ENCODE assay signal across 26 mouse cellular contexts in the genomic region with DNA sequence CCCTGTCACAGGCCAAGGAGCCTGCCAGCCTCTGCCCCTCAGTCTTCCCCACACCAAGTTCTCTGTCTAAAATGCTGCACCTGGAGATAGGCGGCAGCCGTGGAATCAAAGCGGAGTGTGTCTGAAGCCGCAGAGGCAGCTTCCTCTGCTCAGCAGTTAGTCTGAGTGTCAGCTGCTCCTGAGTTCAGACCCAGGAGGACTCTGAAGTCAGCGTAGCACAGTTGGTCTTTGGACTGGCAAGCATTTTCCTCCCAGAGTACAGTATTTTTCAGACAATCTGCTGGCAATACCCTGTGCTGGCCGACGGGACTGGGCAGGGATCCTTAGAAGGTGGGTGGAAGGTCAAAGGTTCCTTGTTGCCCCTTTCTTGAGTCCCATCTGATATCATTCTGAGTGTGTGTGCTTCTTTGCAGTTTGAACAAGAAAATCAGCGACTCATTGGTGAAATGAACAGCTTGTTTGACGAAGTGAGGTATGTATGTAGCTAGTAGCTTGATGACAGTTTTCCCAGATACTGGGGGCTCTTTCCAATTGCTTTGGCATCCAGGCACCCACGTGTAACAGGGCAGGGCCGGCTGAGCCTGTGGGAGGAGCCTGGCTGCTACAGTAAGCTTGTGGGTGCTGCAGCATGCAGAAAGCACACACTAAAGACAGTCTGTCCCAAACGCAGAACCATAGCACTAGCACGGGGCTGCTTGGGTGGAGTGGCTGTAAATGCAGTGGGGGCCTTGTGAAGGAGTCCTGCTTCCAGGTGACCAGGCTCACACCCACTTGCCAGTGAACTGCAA. TPM values are rescaled to one million over a fixed set of nuclear protein-coding genes. Genes with fewer than 3 reads are reported as not detected.
A peak's percentile ranks its signal among the peaks of the same experiment; 100 is the strongest.
DNase-seq lines count a peak whose midpoint lies in the region; ATAC-seq and TF ChIP-seq lines count a peak whose summit lies in the region.
"Had no signal": no experiment of that assay in that cellular context is flagged by ENCODE, and none has a peak within 500 bp of the region (broad histone marks: within the 10 kb centered on the region; RNA-seq: fewer than 3 reads in every experiment).

No protein-coding gene starts in this region.

- H3K4me1 ChIP-seq in kidney, embryonic 15.5 days: no peaks in the 10 kb centered on the region
- no peaks in the 10 kb centered on the region for H3K4me1 ChIP-seq in intestine, embryonic 16.5 days (ENCODE audit: control insufficient read depth, insufficient read depth, low read length)
- H3K4me1 ChIP-seq in lung, postnatal 0 days (ENCODE audit: insufficient read depth, low read depth, low read length): no peaks in the 10 kb centered on the region
- H3K4me1 ChIP-seq: embryonic facial prominence, embryonic 12.5 days; megakaryocyte, embryonic 14.5 days; stomach, embryonic 15.5 days had no signal

- no peak overlapping the region for H3K9ac ChIP-seq in kidney, embryonic 15.5 days
- no peak overlapping the region for H3K9ac ChIP-seq in intestine, embryonic 16.5 days (ENCODE audit: low read depth, low read length)
- H3K9ac ChIP-seq in lung, postnatal 0 days (replicated peaks; ENCODE audit: low read depth): no peak overlapping the region
- H3K9ac ChIP-seq: embryonic facial prominence, embryonic 12.5 days; heart, embryonic 15.5 days; stomach, embryonic 15.5 days had no signal

- no peak for ATAC-seq in kidney, embryonic 15.5 days (replicated peaks; ENCODE audit: low FRiP score)
- peak; percentile 53; the same call in 1 of the 2 replicates for ATAC-seq in intestine, embryonic 16.5 days
- ATAC-seq in lung, postnatal 0 days: no peak
- ATAC-seq: hindbrain, postnatal 0 days; midbrain, embryonic 16.5 days had no signal

- 82% methylated on average over 13 of the region's 13 CpGs for WGBS in kidney, embryonic 15.5 days
- WGBS in intestine, embryonic 16.5 days: 80% methylated on average over 13 of the region's 13 CpGs
- WGBS in lung, postnatal 0 days: 80% methylated on average over 13 of the region's 13 CpGs

- TF ChIP-seq EP300 in lung, postnatal 0 days (IDR thresholded peaks at IDR 0.05): no peak

- no peak overlapping the region for H3K4me2 ChIP-seq in kidney, embryonic 15.5 days
- no peak overlapping the region for H3K4me2 ChIP-seq in intestine, embryonic 16.5 days (ENCODE audit: low read depth, low read length)
- H3K4me2 ChIP-seq in lung, postnatal 0 days (replicated peaks; ENCODE audit: low read depth, low read length): no peak overlapping the region
- H3K4me2 ChIP-seq: embryonic facial prominence, embryonic 12.5 days; heart, embryonic 15.5 days; stomach, embryonic 15.5 days had no signal

- no peaks in the 10 kb centered on the region for H3K27me3 ChIP-seq in kidney, embryonic 15.5 days
- no peaks in the 10 kb centered on the region for H3K27me3 ChIP-seq in intestine, embryonic 16.5 days (replicated peaks; ENCODE audit: control insufficient read depth, insufficient read depth, low read length)
- H3K27me3 ChIP-seq in lung, postnatal 0 days (replicated peaks; ENCODE audit: insufficient read depth, low read length): no peaks in the 10 kb centered on the region
- H3K27me3 ChIP-seq: embryonic facial prominence, embryonic 12.5 days; heart, embryonic 15.5 days; megakaryocyte, embryonic 14.5 days; stomach, embryonic 15.5 days had no signal

- H3K9me3 ChIP-seq in kidney, embryonic 15.5 days (replicated peaks): no peaks in the 10 kb centered on the region
- H3K9me3 ChIP-seq in intestine, embryonic 16.5 days (ENCODE audit: control insufficient read depth, low read length): no peaks in the 10 kb centered on the region
- no peaks in the 10 kb centered on the region for H3K9me3 ChIP-seq in lung, postnatal 0 days (ENCODE audit: low read length)
- H3K9me3 ChIP-seq: embryonic facial prominence, embryonic 12.5 days; heart, embryonic 15.5 days; megakaryocyte, embryonic 14.5 days; stomach, embryonic 15.5 days had no signal

- H3K27ac ChIP-seq in kidney, embryonic 15.5 days: no peak overlapping the region
- H3K27ac ChIP-seq in intestine, embryonic 16.5 days (ENCODE audit: low read length): no peak overlapping the region
- H3K27ac ChIP-seq in lung, postnatal 0 days (ENCODE audit: low read length): no peak overlapping the region
- H3K27ac ChIP-seq: embryonic facial prominence, embryonic 12.5 days; heart, adult 2 months; heart, embryonic 15.5 days; hindbrain, postnatal 0 days; stomach, embryonic 15.5 days had no signal

- TF ChIP-seq CTCF in lung, postnatal 0 days (IDR thresholded peaks at IDR 0.05): no peak

- H3K4me3 ChIP-seq in kidney, embryonic 15.5 days (replicated peaks): no peak overlapping the region
- no peak overlapping the region for H3K4me3 ChIP-seq in intestine, embryonic 16.5 days (ENCODE audit: low read length)
- H3K4me3 ChIP-seq in lung, postnatal 0 days (ENCODE audit: low read depth, low read length): no peak overlapping the region
- H3K4me3 ChIP-seq: embryonic facial prominence, embryonic 12.5 days; erythroblast, embryonic 14.5 days; heart, adult 2 months; heart, embryonic 15.5 days; megakaryocyte, embryonic 14.5 days; stomach, embryonic 15.5 days had no signal

- peak; percentile 43 for DNase-seq in kidney, adult 18-20 months
- peak; percentile 51 for DNase-seq in brain, adult 2 months (ENCODE audit: low read depth, low spot score)
- peak; percentile 39 to 78 for DNase-seq in kidney, postnatal 25 days
- DNase-seq in spleen, postnatal 4 days (ENCODE audit: low spot score in 2 of 2): no peak
- DNase-seq in lung, postnatal 0 days (ENCODE audit: low spot score): no peak
- DNase-seq in adipocyte (ENCODE audit: low spot score): no peak
- DNase-seq: adrenal gland, adult 8-10 months; cerebellum, adult 11 months; cerebellum, postnatal 10 days; gastrocnemius, postnatal 14 days; heart, adult 2 months; heart, postnatal 4 days; liver; lung, postnatal 10 days; right cerebral cortex, postnatal 25 days; thymus, adult 18-20 months; thymus, postnatal 4 days had no signal

- H3K36me3 ChIP-seq in kidney, embryonic 15.5 days: peaks cover 27% of the 10 kb centered on the region
- H3K36me3 ChIP-seq in intestine, embryonic 16.5 days (ENCODE audit: control insufficient read depth, insufficient read depth, low read length): peaks cover 6% of the 10 kb centered on the region; the same call in 1 of the 2 replicates
- peaks cover 4% of the 10 kb centered on the region; the same call in 1 of the 2 replicates for H3K36me3 ChIP-seq in lung, postnatal 0 days (ENCODE audit: insufficient read depth, low read length)

RNA-seq across cellular contexts. Expression of gene Nsg1, which starts 33.0 kb away (rescaled TPM):
- polyA plus RNA-seq in kidney, embryonic 15.5 days (2015; fragmentation: Nextera tagmentation; extraction: Ambion mirVana): 69.8 and 77.3 TPM in 2 replicates
- 44.1 and 50.3 TPM in 2 replicates for polyA plus RNA-seq in intestine, embryonic 16.5 days (2015; fragmentation: Nextera tagmentation; extraction: Ambion mirVana)
- 53.0 and 53.7 TPM in 2 replicates for polyA plus RNA-seq in lung, postnatal 0 days (2015; fragmentation: Nextera tagmentation; extraction: Ambion mirVana)
- polyA plus RNA-seq: erythroblast, embryonic 14.5 days had no signal

Comparison
In these comparisons a context has a peak if more than half of its experiments do, and no peak if none do; other contexts are left out.
1. DNase-seq: peak in kidney, adult 18-20 months (single experiment), brain, adult 2 months (single experiment) and kidney, postnatal 25 days (2 of 2); none in spleen, postnatal 4 days (0 of 2), lung, postnatal 0 days (single experiment) and adipocyte (single experiment).